Mouse (Mus musculus) bone marrow macrophage, adult 2 months (primary cell): ENCODE data around the gene Tatdn2.

ENCODE experiments used
- CTCF ChIP-seq: IDR thresholded peaks from 2 replicates; pipeline ENCODE4 v1.5.1; 2012; ENCODE audit warnings: low read depth, mild to moderate bottlenecking, low read length, moderate library complexity
- POLR2A ChIP-seq: IDR thresholded peaks from 2 replicates; pipeline ENCODE4 v1.6.1; 2012; ENCODE audit warnings: mild to moderate bottlenecking, low read depth, low read length, borderline replicate concordance

DNA sequence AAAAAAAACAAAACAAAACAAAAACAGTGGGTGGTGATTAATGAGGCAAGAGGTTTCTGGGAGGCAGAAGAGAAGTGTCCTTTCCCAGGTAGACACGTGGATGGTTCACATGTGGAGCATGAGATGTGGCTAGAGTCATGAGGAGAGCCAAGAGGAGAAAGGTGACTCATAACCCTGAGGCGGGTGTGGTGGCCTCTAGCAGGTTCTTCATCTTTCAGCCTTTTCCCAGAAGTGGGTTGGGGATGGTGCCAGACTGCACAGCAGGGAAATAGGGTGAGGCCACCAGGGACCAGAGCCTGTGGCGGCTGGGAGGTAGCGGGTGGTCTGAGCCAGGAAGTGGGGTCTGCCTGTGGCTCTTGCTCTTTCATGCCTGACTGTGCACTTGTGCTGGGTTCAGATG lies 21.6 kb upstream of the Tatdn2 start:
- no peak for TF ChIP-seq CTCF
- TF ChIP-seq POLR2A, result no peak
